Mouse (Mus musculus) colon, adult 2 months (tissue): ENCODE data around the gene Olfr809. TPM values are rescaled to one million over a fixed set of nuclear protein-coding genes. Genes with fewer than 3 reads are reported as not detected.

Experiments
- polyA plus RNA-seq: library from polyadenylated mRNA; depleted of rRNA; stranded (reverse); fragments of >200 nt; gene quantifications from 2 replicates; pipeline ENCODE4 v1.2.3, GENCODE M21; 2012; rRNA removed

The Olfr809 gene
- polyA plus RNA-seq: not detected in 2 replicates

DNA sequence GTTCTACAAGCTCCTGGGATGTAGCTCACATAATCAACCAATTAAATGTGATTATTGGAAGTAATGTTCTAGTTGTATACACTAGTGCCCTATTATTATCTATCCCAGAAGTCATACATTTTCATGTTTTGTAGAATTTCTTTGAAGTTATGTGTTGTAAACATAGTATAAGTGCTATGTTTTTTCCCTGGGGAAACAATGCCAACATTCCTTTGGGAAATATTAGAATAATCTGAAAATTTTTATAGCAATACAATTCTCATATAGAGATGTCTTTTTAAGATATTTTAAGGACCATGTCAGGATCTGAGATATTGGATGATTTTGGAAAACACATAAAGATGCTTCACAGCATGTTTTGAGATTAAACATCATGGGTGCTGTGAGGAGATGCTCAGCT is at the start of gene Olfr809:
TSS of gene Olfr809 (plus strand) at position 301 of the 400 bp plus-strand sequence.

DNA sequence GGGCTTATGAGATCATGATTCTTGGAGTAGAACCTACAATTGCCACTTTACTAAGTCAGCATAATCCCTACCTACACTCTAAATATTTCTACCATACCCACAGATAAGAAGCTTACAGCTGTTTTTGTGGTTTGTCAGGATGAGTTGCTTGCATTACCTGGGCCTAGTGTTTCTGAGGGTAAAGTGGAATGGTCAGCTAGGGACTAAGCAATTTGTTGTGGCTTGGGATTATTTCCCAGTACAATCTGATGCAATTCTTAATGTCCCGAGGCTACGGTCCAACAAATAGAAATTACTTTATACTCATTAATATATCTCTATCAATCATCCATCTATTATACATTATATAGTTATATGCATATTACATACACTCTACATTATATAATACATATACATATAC is 45.2 kb upstream of the Olfr809 start, which contains the start of gene Olfr805:
TSS of gene Olfr805 (minus strand) at position 101 of the 400 bp plus-strand sequence.

DNA sequence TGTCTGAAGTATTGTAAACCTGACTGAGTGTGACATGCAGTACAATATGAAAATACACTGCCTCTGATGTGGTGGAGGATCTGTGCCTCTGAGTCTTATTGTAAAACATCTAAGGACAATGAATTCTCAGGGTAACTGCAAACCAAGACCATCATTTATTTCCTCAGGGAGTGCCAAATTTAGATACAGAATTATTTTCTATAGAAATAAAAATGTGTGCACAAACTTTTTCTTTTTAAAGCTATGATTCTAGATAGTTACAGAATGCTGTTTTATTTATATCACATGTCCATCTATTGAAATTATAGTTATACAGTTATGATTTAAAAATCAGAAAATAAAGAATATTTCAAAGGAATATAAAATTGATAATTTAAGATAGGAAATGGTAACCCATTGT is 32.6 kb upstream of the Olfr809 start, which contains the start of gene Olfr806:
TSS of gene Olfr806 (minus strand) at position 101 of the 400 bp plus-strand sequence.

DNA sequence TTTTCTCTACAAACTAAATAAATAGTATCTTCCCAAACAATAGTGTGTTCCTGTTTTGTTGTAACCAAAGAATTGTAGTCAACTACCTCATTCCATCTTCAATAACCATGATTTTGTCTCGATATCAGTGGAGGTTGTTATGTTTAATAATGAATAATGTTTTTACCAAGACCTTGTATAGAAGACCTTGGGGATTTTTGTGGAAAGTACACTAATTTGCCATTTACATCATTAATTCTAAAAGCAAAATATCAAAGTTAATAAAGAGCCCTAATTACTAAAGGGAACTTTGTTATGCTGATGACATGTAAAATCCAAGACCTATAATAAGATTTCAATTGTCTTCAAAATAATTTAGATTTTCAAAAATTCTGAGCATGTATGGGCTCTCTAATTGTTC is 16.7 kb upstream of the Olfr809 start, which contains the start of gene Olfr807:
TSS of gene Olfr807 (minus strand) at position 101 of the 400 bp plus-strand sequence.

DNA sequence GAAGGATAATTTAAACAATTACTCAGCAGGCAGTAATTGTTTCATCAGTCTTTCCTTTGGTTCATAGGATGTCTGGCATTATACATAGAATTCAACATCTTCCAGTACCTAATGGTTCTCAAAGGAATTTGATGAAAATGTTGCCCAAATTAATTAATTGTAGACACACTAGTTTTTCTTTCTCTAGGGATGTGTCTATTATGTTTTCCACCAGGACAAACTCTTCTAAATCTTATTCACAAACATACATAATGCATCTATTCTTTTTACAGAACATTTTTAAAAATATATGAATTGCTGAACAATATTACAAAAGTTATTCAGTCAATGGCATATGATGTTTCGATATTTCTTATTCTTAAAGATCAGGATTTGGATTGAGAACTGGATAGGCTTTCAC is 9.3 kb upstream of the Olfr809 start, which contains the start of gene Olfr808:
TSS of gene Olfr808 (plus strand) at position 301 of the 400 bp plus-strand sequence.

DNA sequence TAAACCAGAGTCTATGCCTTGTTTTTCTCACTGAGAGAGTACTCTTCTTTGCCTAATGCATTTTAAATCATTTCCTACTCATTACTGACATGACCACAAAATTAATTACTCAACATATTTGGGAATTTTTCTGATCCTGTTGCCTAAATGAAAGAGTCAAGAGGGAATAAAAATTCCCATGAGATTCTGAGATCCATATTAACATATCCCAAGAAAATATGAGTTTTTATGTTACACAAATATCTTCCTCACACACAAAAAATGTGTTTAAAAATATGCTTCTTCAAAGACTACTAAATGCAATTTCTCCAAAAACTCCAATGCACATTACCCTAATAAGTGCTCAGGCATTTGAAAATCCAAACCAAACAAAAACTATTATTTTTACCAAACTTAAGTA is 20.4 kb downstream of the Olfr809 start, which contains the start of gene Olfr810:
TSS of gene Olfr810 (minus strand) at position 101 of the 400 bp plus-strand sequence.

DNA sequence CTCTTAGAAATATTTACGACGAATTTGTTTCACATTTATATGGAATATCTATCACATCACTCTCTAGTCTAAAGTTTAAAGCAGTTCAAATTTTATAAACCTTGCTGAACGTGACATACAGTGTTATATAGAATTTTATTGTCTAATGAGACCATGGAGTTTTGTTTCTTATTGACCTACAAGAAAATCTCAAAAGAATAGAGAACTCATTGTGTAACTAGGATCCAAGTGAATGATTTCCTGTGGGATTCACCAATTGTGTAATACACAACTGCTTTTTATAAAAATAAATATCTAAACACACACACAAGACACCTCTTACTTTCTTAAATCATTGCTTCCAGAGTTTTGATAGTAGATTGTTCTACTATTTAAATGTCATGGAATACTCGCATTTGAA is 29.9 kb downstream of the Olfr809 start, which contains the start of gene Olfr811:
TSS of gene Olfr811 (minus strand) at position 101 of the 400 bp plus-strand sequence.

Other genes with a start within 250 kb of the Olfr809 start
- not detected in 2 replicates for gene Olfr792, start 235.5 kb upstream of the Olfr809 start, polyA plus RNA-seq
- gene Olfr794, start 207.0 kb upstream of the Olfr809 start, polyA plus RNA-seq: not detected in 2 replicates
- not detected in 2 replicates for gene Olfr796, start 162.1 kb upstream of the Olfr809 start, polyA plus RNA-seq
- gene Olfr798, start 146.7 kb upstream of the Olfr809 start, polyA plus RNA-seq: not detected in 2 replicates
- gene Olfr799, start 137.2 kb upstream of the Olfr809 start, polyA plus RNA-seq: not detected in 2 replicates
- not detected in 2 replicates for gene Olfr800, start 116.9 kb upstream of the Olfr809 start, polyA plus RNA-seq
- gene Olfr801, start 100.8 kb upstream of the Olfr809 start, polyA plus RNA-seq: not detected in 2 replicates
- gene Olfr802, start 86.5 kb upstream of the Olfr809 start, polyA plus RNA-seq: not detected in 2 replicates
- gene Olfr803, start 80.4 kb upstream of the Olfr809 start, polyA plus RNA-seq: not detected in 2 replicates
- not detected in 2 replicates for gene Olfr804, start 71.4 kb upstream of the Olfr809 start, polyA plus RNA-seq
- not detected in 2 replicates for gene Olfr805, start 45.3 kb upstream of the Olfr809 start, polyA plus RNA-seq
- not detected in 2 replicates for gene Olfr806, start 32.7 kb upstream of the Olfr809 start, polyA plus RNA-seq
- gene Olfr807, start 16.8 kb upstream of the Olfr809 start, polyA plus RNA-seq: not detected in 2 replicates
- gene Olfr808, start 9.2 kb upstream of the Olfr809 start, polyA plus RNA-seq: not detected in 2 replicates
- gene Olfr810, start 20.3 kb downstream of the Olfr809 start, polyA plus RNA-seq: not detected in 2 replicates
- not detected in 2 replicates for gene Olfr811, start 29.8 kb downstream of the Olfr809 start, polyA plus RNA-seq
- not detected in 2 replicates for gene Olfr812, start 71.5 kb downstream of the Olfr809 start, polyA plus RNA-seq
- not detected in 2 replicates for gene Olfr813, start 80.7 kb downstream of the Olfr809 start, polyA plus RNA-seq
- gene Olfr814, start 105.2 kb downstream of the Olfr809 start, polyA plus RNA-seq: not detected in 2 replicates
- not detected in 2 replicates for gene Olfr815, start 131.2 kb downstream of the Olfr809 start, polyA plus RNA-seq
- not detected in 2 replicates for gene Olfr816, start 141.0 kb downstream of the Olfr809 start, polyA plus RNA-seq
- gene Olfr818, start 174.5 kb downstream of the Olfr809 start, polyA plus RNA-seq: not detected in 2 replicates
- gene Olfr819, start 192.6 kb downstream of the Olfr809 start, polyA plus RNA-seq: not detected in 2 replicates
- gene Olfr247, start 201.5 kb downstream of the Olfr809 start, polyA plus RNA-seq: not detected in 2 replicates
- gene Gm10310, start 210.4 kb downstream of the Olfr809 start, polyA plus RNA-seq: not detected in 2 replicates
- not detected in 2 replicates for gene Olfr820, start 238.0 kb downstream of the Olfr809 start, polyA plus RNA-seq